Mouse (Mus musculus): Measurements from ENCODE around the gene 1700001L19Rik. TPM values are rescaled to one million over a fixed set of nuclear protein-coding genes. Genes with fewer than 3 reads are reported as not detected.
"Not testable (repeated sequence)": the region's sequence is repeated elsewhere in the genome, so short reads cannot be mapped to it uniquely, and the experiment has no call there.

The 1700001L19Rik gene
- polyA plus RNA-seq (2016; fragmentation: Nextera tagmentation; extraction: Ambion mirVana), result not detected in 2 replicates

DNA sequence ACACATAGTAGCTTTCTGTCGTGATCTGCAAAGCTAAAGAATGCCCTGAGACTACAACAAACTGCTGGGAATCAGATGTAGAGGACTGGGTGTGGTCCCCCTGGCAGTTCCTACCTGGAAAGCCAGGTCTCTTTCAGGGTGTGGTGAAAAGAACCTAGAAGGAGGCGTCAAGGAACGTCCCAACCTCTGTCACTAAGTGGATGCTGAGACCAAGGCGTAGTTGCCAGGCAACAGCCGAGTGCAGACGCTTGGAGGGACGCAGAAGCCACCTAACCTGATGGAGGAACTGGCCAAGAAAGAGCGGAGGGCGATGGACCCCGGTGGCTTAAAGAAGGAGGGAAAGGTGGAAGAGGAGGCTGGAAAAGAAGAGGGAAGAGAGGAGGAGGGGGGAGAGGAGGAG is at the start of gene 1700001L19Rik:
Gene 1700001L19Rik, plus strand, starts transcription at position 223 of the 400 bp plus-strand sequence.
- peaks cover 30% of the 10 kb centered on the region for H3K4me1 ChIP-seq
- peak within 1 kb of the TSS; percentile 56 for H3K4me2 ChIP-seq
- 16% methylated on average over 10 of the region's 10 CpGs for WGBS (ENCODE audit: insufficient replicate concordance)
- H3K36me3 ChIP-seq, result peaks cover 17% of the 10 kb centered on the region
- ATAC-seq, result no peak
- no peak within 1 kb of the TSS for H3K9ac ChIP-seq
- H3K9me3 ChIP-seq (replicated peaks), result no peaks in the 10 kb centered on the region
- no peak within 1 kb of the TSS for H3K27ac ChIP-seq
- H3K4me3 ChIP-seq, result peak within 1 kb of the TSS; percentile 9; the same call in 1 of the 2 replicates
- 0 out of 2 replicates have a peak, but pooled peaks cover 7% of the 10 kb centered on the region for H3K27me3 ChIP-seq (replicated peaks)

DNA sequence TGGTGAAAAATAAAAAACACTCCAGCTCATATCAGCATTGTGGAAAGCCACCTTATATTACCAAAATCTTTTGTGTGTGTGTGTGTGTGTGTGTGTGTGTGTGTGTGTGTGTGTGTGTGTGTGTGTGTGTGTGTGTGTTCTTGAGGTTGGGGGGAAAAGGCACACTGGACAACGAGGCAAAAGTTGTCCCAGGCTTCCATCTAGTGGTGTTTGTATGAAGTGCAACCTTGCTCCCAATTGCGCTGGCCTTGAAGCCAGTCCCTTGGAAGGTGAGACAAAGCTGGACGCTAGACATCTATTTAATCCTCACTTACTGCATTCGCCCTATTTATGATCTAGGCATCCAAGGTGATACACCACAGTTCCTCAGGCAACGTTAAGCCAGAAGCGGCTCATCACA is 43.8 kb upstream of the 1700001L19Rik start:
- not testable (repeated sequence) for H3K4me2 ChIP-seq; H3K27me3 ChIP-seq (replicated peaks); ATAC-seq; H3K9me3 ChIP-seq (replicated peaks); H3K4me1 ChIP-seq; H3K9ac ChIP-seq; H3K4me3 ChIP-seq; H3K27ac ChIP-seq; H3K36me3 ChIP-seq
- WGBS (ENCODE audit: insufficient replicate concordance), result 26% methylated on average over 5 of the region's 6 CpGs

DNA sequence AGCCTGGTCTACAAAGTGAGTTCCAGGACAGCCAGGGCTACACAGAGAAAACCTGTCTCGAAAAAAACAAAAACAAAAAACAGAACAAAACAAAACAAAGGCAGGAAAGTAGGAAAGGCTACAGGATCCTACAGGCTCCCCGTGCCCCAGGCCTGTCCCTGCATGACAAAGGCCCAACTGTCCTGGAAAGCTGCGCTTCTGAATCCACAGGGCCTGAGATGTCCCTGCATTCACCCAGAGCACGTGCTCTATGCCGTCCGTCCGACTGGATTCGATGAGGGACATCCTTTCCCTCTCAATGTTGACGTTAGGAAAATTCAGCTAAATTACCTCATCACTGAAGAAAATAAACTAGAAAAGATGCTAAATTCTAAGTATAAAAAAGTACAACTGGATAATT is 29.1 kb upstream of the 1700001L19Rik start:
- no peaks in the 10 kb centered on the region for H3K27me3 ChIP-seq (replicated peaks)
- no peaks in the 10 kb centered on the region for H3K9me3 ChIP-seq (replicated peaks)
- peaks cover 98% of the 10 kb centered on the region for H3K36me3 ChIP-seq
- H3K27ac ChIP-seq, result no peak overlapping the region
- ATAC-seq, result no peak
- H3K4me3 ChIP-seq, result no peak overlapping the region
- no peak overlapping the region for H3K4me2 ChIP-seq
- no peaks in the 10 kb centered on the region for H3K4me1 ChIP-seq
- no peak overlapping the region for H3K9ac ChIP-seq
- 80% methylated on average over 9 of the region's 9 CpGs for WGBS (ENCODE audit: insufficient replicate concordance)

DNA sequence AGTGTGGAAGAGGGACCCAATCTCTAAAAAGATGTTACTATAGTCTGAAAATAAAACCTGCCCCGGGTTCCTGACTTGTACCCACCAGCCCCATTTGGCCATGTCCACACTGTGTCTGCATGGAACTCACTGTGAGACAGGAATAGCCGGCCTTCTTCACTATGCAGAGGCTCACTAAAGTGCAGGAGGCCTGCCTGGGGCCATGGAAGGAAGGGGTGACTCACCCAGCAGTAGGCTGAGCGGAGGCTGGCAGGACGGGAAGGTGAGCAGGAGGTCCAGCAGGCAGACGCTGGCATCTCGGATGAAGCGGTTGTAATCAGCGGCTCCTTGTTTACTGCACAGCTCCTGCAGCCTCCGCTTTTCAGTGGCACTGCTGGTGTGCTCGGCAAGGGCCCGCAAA is 28.7 kb upstream of the 1700001L19Rik start:
- Histone ChIP-seq H3K9me3 (replicated peaks) (no peaks in the 10 kb centered on the region), H3K27me3 (replicated peaks) (no peaks in the 10 kb centered on the region), H3K4me3 (no peak overlapping the region), H3K4me1 (no peaks in the 10 kb centered on the region), H3K36me3 (peaks cover 98% of the 10 kb centered on the region), H3K4me2 (no peak overlapping the region), H3K9ac (no peak overlapping the region), H3K27ac (no peak overlapping the region)
- WGBS (ENCODE audit: insufficient replicate concordance), result 88% methylated on average over 11 of the region's 11 CpGs
- ATAC-seq, result no peak

DNA sequence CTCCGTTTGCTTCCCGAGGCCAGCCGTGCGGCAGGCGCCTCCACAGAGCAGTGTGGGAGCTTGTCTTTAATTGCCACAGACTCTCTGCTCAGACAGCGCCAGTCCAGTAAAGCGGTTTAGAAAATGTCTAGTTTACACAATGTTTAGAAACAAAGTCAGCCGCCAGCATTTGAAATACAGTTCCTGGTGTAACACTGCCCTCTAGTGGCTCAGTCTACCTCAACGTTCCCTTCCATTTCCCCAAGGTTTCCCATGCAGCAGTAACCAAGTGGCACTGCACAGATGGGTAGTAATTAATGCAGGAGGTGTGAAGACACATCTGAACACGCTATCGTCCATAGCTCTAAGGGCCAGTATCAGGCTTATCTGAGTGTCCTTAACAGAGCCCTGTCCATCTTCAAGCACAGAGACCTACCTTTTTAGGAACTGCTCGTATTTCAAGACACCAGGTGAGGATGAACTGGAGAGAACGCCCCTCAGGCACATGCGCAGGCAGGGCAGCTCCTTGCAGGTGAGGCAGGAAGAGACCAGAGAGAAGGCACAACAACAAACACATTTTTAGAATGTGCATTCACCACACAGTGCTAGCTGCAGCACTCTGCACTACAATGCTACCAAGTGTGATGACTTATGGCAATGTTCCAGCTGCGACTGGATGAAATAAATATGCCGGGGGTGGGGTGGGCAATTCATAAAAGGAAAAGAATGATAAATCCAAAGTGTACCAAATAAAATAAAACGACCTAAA is 27.5 kb upstream of the 1700001L19Rik start:
- Histone ChIP-seq H3K9me3 (replicated peaks) (no peaks in the 10 kb centered on the region), H3K27me3 (replicated peaks) (no peaks in the 10 kb centered on the region), H3K4me1 (no peaks in the 10 kb centered on the region), H3K9ac (no peak overlapping the region), H3K4me3 (no peak overlapping the region), H3K27ac (no peak overlapping the region), H3K4me2 (no peak overlapping the region), H3K36me3 (peaks cover 97% of the 10 kb centered on the region)
- ATAC-seq, result no peak
- 73% methylated on average over 17 of the region's 17 CpGs for WGBS (ENCODE audit: insufficient replicate concordance)

DNA sequence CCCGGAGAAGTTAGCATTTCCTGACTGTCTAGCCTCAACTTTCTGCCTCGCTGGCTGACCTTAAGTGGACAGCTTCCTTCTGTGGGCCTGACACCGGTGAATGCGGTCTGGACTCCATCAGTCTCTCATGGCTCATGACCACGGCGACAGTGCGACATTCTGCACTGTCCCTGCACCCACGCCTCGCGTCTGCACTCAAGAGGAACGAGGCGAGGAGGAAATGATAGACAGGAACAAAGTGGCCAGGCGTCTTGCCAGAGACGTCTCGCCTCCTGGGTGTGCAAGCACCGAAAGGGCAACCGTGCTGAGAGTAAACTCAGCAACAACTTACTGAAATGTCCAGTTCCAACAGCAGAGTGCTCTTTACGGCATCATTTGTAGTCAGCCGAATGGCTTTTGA is 25.0 kb upstream of the 1700001L19Rik start:
- H3K9me3 ChIP-seq (replicated peaks), result no peaks in the 10 kb centered on the region
- no peak overlapping the region for H3K27ac ChIP-seq
- no peaks in the 10 kb centered on the region for H3K27me3 ChIP-seq (replicated peaks)
- H3K4me1 ChIP-seq, result no peaks in the 10 kb centered on the region
- no peak overlapping the region for H3K9ac ChIP-seq
- H3K4me2 ChIP-seq, result no peak overlapping the region
- no peak overlapping the region for H3K4me3 ChIP-seq
- ATAC-seq, result no peak
- 85% methylated on average over 19 of the region's 19 CpGs for WGBS (ENCODE audit: insufficient replicate concordance)
- H3K36me3 ChIP-seq, result peaks cover 97% of the 10 kb centered on the region

DNA sequence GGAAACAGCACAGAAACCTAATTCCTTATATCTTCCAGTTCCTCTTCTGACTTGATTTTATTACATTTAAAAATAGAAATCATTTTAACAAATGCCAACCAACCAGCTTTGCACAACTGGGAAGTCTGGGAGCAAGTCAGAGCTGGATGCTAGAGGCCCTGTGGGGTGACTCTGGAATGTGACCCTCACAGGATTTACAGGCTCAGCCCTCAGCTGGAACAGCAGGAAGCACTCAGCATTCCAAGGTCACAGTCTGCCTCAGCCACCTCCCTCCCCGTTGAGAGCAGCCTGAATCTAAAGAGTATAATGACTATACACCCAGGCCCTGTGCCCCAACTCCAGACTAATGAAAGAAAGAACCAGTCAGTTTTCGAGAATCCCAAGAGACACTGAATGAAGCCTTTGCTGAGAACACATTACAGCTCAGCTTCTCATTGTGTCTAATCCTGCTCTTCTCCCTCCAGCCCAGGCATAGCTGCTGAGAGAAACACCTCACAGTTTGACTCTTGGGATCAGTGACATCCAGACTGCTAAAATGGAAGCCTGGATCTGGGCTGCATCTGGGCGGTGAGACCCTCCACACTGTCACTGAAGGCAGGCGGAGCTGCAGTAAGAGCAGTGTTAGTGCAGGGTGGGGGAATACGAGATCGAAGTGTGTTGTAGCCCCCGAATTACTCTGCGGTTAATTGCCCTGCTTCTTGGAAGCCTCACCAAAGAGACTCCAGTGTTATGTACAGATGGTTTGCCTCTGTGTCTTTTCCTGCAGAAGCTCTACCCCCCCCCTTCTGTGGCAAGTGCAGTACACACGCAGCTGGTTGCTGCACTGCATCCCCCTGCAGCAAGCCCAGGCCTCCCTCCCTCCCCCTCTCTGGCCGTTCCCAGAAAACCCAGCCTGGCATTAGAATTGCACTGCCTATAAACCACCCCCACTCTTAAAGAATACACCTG is 24.0 kb upstream of the 1700001L19Rik start:
- peaks cover 97% of the 10 kb centered on the region for H3K36me3 ChIP-seq
- no peak for ATAC-seq

DNA sequence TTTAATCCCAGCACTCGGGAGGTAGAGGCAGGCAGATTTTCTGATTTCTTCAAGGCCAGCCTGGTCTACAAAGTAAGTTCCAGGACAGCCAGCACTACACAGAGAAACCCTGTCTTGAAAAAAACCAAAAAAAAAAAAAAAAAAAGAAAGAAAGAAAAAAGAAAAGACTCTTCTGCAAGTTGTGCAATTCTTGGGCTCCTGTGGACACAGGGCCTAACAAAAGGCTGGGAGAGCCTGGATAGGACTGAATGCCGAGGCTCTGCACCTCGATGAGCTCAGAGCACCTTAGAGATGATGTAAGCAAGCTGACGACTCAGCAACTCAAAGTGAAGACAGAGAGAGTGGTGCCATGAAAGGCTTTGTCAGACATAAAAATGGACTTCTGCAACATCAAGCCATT is 22.8 kb upstream of the 1700001L19Rik start:
- Histone ChIP-seq H3K27me3 (replicated peaks) (no peaks in the 10 kb centered on the region), H3K4me3 (no peak overlapping the region), H3K9me3 (replicated peaks) (no peaks in the 10 kb centered on the region), H3K4me2 (no peak overlapping the region), H3K4me1 (no peaks in the 10 kb centered on the region), H3K27ac (no peak overlapping the region), H3K9ac (no peak overlapping the region), H3K36me3 (peaks cover 98% of the 10 kb centered on the region)
- WGBS (ENCODE audit: insufficient replicate concordance), result 81% methylated on average over 4 of the region's 4 CpGs
- no peak for ATAC-seq

More for the DNA sequence above, 24.0 kb upstream of the 1700001L19Rik start:
- H3K4me2 ChIP-seq, result no peak overlapping the region
- no peaks in the 10 kb centered on the region for H3K27me3 ChIP-seq (replicated peaks)
- no peaks in the 10 kb centered on the region for H3K4me1 ChIP-seq
- H3K27ac ChIP-seq, result no peak overlapping the region
- H3K9me3 ChIP-seq (replicated peaks), result no peaks in the 10 kb centered on the region
- WGBS (ENCODE audit: insufficient replicate concordance), result 77% methylated on average over 10 of the region's 10 CpGs
- H3K4me3 ChIP-seq, result no peak overlapping the region
- no peak overlapping the region for H3K9ac ChIP-seq

DNA sequence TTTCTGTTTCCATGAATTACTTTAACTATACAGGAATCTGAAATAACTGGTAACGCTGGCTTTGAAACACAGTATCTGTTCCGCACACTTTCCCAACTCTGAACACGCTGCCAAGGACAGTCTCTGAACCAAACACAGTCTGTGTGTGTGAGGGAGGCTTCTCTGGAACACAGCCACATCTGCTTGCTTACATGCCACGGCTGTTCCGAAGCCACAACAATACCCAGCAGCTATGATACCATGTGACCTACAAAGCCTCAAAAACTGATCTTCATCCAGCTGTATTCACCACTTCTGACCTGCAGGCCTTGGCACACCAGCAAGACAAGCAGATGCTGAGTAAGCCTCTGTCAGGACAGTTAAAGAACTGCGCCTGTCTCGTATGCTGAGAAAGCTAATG is 19.3 kb upstream of the 1700001L19Rik start:
- Histone ChIP-seq H3K36me3 (peaks cover 73% of the 10 kb centered on the region), H3K27ac (no peak overlapping the region), H3K27me3 (replicated peaks) (no peaks in the 10 kb centered on the region), H3K4me1 (peaks cover 15% of the 10 kb centered on the region), H3K4me2 (no peak overlapping the region), H3K4me3 (no peak overlapping the region), H3K9ac (no peak overlapping the region), H3K9me3 (replicated peaks) (no peaks in the 10 kb centered on the region)
- ATAC-seq, result no peak
- 85% methylated on average over 7 of the region's 7 CpGs for WGBS (ENCODE audit: insufficient replicate concordance)

DNA sequence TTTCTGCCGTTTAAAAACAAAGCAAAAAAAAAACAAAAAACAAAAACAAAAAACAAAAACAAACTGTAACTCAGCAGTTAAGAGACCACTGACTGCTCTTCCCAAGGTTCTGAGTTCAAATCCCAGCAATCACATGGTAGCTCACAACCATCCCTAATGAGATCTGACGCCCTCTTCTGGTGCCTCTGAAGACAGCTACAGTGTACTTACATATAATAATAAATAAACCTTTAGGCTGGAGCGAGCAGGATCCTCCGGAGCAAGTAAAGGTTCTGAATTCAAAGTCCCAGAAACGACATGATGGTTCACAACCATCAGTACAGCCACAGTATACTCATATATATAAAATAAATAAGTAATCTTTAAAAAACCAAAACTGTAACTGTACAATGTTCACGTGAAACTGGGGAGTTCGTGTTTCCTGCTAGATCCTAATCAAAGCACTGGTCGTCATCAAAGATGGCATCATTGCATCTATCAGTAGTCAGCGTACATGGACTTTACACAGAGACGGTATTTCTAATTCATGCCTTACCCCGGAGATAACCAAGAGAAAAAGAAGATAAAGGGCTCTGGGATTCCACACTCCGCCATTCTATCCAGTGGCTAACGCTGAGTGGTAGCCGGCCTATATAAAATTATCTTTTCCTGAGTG is 16.0 kb upstream of the 1700001L19Rik start:
- Histone ChIP-seq H3K27me3 (replicated peaks) (no peaks in the 10 kb centered on the region), H3K9me3 (replicated peaks) (no peaks in the 10 kb centered on the region), H3K4me2 (peak overlapping the region; percentile 88), H3K27ac (peak overlapping the region; percentile 76), H3K9ac (peak overlapping the region; percentile 79), H3K4me1 (peaks cover 22% of the 10 kb centered on the region), H3K4me3 (peak overlapping the region; percentile 81), H3K36me3 (peaks cover 69% of the 10 kb centered on the region)
- WGBS (ENCODE audit: insufficient replicate concordance), result 17% methylated on average over 14 of the region's 14 CpGs
- no peak; the same call in 1 of the 2 replicates for ATAC-seq

DNA sequence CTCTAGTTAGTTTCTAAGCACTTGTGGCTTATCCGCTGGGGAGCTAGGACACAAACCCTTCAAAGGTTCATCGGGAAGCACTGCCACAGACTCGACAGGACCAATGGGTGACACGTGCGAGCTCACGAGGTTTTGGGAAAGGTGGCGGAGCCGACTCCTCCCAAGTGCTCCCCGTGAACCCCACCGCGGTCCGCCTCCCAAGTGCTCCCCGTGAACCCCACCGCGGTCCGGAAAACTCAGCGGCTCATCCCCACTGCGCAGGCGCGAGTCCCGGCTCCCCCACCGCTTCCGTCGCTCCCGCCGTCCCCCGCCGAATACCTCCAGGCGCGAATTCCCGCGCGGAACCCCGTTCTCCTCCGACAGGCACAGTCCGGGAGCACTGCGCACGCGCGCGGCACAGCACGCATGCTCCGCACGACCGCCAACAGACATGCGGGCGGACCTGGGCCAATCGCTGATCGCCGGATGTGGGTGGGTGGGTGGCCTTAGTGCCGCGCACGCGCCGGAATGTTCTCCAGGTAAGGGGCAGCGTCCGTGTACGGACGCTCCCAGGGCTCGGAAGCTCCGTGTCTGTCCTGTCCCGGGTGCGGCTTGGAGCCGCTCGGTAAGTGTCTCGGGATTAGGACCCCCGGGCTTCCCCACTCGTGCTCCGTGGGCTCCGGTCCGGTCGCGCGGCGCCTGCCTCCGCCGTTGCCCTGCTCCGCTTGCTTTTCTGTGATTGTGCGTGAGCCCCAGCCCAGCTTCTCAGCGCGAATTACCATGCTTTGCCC is 15.3 kb upstream of the 1700001L19Rik start, which contains the start of the genes Mtrr and Fastkd3:
Gene Mtrr, minus strand, starts transcription at position 403 of the 770 bp plus-strand sequence.
Gene Fastkd3, plus strand, starts transcription at position 488 of the 770 bp plus-strand sequence.
- peak; percentile 99 for ATAC-seq
- H3K27me3 ChIP-seq (replicated peaks), result no peaks in the 10 kb centered on the region
- H3K9me3 ChIP-seq (replicated peaks), result no peaks in the 10 kb centered on the region
- H3K4me1 ChIP-seq, result peaks cover 22% of the 10 kb centered on the region
- peak within 1 kb of the TSS; percentile 88 for H3K4me2 ChIP-seq
- H3K9ac ChIP-seq, result peak within 1 kb of the TSS; percentile 79
- peak within 1 kb of the TSS; percentile 81 for H3K4me3 ChIP-seq
- peaks cover 68% of the 10 kb centered on the region for H3K36me3 ChIP-seq
- peak within 1 kb of the TSS; percentile 76 for H3K27ac ChIP-seq
- WGBS (ENCODE audit: insufficient replicate concordance), result under 1% methylated on average over 76 of the region's 81 CpGs
